Mouse (Mus musculus) right cerebral cortex, postnatal 36 days (tissue): ENCODE measurements at regions not wholly inside any gene's neighbourhood (a gene's known extent, or its start where the extent isn't known, plus 50 kb on each side); places are given as distances from the start of the nearest gene placed in this dataset.

ENCODE experiments used
- DNase-seq, 2 experiments: peaks; one replicate each; pipeline ENCODE4 v3.0.0; 2022; ENCODE audit warnings: low spot score in 2 of 2, mixed read lengths in 1 of 2

DNA sequence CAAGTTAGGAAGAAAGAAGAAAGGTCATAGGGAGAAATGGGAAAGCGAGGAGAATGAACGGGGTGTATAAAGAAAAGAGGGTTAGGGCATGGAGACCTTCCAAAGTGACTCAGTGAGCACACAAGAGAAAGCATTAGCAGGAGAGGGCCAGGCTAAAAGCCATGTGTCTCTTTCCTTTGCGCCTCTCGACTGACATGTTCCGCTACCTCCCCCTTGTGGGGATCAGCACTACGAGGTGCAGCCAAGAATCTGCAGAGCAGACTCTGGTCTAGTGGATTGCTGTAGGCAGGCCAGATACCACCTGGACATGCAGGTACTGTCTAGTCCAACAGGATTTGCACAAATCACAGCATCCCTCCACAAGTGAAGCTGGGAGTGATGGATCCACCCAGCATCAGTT, 54.0 kb downstream of the Kcna5 start:
- DNase-seq, result no peak

DNA sequence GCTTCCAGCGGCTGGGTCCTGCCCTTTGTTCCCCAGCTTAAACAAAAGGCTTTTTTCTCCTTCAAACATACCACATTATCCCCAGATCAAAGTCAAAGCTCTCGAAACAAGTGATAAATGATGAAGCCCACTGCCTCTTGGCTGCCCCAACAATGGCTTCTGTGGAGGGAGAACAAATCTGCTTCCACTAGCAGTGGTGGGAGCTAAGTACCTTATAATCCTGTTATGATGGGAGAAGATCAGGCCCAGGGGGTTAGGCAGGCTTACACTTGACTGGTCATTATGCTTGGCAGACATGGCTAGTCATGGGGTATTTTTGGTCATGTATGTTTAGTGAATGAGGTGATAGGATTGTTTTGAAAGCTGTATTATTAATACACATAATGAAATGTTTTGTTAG, 57.7 kb downstream of the Kcna5 start:
- no peak for DNase-seq

DNA sequence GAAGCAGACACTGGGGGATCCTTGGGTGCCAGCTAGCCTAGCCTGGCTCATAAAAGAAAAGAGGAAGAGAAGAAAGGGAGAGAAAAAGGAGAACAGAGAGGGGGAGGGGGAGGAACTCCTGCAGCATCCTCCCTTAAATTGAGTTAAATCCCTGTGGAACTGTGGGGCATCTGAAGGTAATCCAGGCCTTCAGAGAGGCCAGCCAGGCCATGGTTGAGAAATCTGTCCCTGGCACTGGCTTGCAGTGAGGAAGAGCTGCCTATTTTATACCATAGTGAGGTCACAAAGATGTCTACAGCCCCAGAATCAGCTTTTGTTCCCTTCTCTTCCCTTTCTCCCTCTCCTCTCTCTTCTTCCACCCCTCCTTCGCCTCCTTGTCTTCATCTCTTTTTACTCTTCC, 58.5 kb downstream of the Kcna5 start:
- no peak for DNase-seq

DNA sequence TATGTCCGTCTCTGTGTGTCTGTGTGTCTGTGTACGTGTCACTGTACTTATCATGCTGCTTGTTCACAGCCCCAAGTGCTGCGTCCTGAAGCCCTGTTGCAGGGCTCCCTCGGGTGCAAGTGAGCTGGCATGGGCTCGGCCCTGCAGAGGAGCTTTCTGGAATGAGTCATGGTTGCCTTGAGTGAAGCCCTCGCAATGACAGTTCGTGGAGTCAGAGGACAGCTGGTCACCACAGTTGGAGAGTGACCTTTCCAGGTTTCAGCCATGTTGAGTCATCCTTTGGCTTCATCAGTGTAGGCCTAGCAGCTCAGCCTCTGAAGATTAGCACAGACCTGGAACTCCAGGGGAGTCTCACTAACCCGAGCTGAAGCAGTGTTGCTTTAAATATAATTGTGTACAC, 59.7 kb downstream of the Kcna5 start:
- DNase-seq, result no peak

DNA sequence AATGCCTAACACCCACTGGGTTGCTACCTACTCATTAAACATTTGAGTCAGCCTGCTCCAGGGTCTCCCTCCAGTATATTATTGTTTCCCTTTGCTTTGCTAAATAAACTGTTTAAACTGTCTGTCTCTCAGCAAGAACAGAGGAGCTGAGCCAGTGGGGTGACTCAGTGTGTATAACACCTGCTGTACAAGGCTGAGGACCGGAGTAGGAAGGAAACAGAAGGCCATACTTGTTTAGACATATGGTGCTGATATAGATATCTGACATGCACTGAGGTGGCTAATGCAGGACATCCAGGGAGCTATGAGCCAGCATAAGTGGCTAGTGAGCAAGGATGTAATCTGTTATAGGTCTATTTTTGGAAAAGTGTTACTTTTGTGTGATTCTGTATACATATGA, 81.5 kb downstream of the Kcna5 start:
- no peak for DNase-seq

DNA sequence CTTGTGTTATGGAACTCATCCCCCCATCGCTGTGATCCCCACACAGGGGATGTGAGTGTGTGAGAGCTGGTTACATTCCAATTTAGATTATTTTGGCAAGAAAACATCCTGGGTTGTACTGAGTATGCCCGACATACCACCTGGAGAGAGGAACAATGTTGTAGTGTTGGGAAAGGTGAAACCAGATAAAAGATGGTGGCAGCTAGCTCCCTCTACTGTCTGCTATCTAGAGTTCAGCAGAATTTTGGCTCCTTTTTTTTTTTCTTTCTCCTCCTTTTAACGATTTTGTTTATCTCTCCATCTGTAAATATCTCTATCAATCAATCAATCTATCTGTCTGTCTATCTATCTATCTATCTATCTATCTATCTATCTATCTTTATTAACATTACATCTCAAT, 89.7 kb downstream of the Kcna5 start:
- DNase-seq, result no peak

DNA sequence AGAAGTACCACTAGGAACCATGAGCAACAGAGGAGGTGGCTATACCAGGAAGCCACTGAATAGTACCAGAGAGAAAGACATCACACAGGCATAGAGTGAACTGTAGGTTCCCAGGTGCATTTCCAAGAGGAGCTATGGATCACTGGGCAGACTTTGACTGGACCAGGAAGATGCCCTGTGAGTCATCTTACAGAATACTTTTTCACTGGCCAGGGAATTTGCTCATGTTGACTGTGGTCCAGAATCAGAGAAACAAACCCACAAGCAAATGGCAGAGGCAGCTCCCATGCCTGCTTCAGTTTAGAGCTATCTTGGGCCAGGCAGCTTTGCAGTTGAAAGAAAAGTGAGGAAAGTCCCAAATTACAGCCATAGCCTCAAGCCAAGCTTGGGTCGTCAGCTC, 95.0 kb downstream of the Kcna5 start:
- DNase-seq, result no peak

DNA sequence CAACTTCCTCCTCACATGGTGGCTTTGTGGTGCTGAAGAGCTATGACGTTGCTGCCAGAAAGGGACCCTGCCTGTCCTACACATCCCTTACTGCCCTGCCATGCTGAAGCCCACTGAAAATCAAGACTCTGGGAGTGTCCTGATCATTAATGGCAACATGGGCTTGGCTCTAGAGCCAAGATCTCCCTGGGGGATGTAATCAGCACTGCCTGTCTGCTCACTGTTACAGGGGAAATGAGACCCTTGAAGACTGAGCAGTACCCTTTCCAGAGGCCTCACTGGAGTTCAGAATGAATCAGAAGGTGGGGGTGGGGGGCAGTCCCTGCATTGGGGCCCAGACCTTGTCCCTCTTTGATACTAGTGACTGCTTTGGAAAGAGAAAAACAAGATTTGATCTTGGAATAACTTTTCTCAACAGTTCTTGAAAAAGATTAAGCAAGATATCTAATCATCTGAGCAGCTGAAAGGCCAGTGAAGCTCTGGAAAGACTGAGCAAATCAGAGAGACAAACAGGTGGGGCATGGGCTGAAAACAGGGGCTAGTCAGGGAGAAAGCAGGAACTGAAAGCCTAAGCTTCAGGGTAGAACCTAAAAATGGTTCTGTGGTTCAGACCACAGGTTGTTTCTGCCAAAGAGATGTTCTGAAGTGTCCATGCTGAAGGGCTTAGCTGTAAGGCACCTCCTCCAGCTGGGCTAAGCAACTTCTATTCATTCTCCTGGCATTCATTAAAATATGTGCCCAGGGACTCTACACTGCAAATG, 97.1 kb downstream of the Kcna5 start:
- DNase-seq, result no peak

DNA sequence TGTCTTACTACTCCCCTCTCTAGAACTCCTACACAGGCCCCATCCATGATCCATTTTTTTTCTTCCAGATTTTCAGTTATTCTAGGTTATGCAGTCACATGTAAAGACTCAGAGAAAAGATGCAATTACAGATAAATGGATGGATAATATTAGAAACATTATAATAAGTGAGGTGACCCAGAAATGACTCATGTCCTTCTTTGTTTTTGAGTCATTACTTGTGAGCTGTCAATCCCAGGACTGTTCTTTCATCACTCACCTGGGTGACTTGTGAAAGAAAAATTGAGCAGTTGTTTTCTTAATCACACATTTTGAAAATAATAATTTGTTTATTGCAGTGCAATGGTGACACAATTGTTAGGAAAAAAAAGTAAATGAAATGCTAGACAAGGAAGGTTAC, 108.0 kb downstream of the Kcna5 start:
- no peak for DNase-seq

DNA sequence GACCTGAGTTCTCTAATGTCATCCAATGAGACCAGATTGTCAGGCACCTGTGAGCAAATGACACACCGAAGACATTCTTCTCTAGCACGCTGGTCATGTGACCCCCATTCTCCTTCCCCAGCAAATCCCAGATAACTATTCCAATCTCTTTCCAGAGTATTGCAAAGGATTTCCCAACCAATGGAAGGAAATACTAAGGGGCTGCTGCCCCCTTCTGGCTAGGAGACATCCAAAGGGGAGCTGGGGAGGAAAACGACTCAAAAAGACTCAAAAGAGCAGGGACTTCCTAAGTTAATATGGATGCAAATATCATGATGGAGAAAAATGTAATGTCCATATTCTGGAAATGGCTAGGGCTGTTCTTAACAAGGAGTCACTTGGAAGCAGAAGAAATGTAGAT, 129.5 kb downstream of the Kcna5 start:
- DNase-seq, result no peak

DNA sequence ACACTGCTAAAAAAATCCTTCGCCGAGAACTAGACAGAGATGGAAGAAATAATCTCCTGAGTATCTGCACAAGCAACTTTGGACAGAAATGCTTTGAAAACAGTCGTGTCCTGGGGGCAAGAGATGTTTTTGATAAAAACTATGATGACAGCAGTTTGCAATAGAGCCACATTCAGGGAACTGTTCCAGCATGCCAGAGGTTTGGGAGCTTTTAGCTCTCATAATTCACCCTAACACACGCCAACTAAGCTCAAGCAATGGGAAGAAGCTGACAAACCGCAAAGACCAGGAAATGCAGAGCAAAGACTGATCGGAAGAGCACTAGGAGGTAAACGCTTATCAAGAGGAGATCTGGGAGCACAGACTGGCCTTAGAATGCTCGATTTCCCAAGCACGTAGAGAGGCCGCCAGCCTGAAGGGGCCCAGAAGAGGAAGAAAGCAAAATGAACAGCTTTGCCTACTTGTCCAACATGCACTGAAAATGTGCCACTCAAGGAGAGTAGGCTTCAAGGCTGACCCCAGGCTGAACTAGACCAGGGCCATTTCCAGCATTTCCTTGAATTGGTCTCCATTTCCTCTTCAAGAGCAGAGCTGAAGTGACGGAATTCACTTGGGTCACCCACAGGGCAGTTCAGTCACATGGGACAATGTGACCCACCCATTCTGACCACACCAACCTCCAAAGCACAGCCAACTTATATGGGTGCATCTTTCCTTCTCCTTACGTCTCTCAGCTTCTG, 130.7 kb downstream of the Kcna5 start:
- no peak for DNase-seq

DNA sequence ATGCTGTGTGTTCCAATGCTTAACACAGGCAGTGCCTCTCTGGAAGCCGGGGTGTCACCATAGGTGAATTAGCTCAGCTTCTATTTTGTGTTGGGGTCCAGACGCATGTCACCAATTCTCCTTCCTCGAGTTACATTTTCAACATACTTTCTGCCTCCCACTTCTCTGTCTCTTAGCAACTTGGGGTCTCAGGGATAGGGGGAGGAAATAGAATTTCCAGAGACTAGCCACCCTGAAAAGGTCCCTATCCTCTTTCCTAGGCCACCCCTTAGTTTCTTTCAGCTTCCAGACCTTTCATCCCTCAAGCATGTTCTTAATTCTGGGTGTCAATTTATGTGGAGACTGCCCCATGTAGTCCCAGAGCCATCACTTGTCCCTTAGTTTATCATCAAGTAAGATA, 135.6 kb downstream of the Kcna5 start:
- no peak for DNase-seq

DNA sequence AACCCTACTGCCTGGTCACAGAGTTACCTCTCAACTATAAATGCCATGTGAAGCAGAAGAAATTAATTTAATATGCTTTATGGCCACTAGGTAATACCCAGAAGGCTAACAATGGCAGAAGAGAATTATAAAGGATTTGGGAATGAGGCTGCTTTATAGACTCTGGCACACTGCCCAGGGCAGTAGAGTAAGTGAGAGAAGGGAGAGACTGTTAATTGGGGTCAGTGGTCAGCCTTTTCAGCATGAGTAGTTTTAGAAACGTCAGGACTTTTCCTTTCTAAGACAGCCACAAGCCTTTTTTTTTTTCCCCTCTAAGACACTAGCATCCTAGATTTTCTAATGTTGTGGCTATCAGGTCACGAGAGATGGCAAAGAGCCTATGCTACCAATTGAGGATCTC, 136.6 kb downstream of the Kcna5 start:
- DNase-seq, result no peak

DNA sequence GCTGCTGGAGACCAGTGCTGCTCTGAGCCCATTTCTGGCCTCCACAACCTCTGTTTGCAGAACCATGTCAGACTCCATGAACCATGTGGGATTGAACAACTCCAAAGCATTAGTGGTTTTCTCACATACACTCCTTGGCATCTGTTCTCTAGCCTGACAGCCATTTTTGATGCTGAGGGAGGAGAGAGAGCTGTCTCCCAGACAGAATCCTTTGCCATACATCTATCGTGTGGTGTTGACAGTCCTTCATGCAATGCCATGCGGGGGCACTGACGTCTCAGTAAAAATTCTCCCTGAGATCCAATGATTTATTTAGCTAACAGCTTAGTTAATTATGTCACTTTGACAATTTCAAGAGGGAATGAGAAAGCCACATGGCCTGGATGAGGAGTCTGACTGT, 140.2 kb downstream of the Kcna5 start:
- DNase-seq, result no peak

DNA sequence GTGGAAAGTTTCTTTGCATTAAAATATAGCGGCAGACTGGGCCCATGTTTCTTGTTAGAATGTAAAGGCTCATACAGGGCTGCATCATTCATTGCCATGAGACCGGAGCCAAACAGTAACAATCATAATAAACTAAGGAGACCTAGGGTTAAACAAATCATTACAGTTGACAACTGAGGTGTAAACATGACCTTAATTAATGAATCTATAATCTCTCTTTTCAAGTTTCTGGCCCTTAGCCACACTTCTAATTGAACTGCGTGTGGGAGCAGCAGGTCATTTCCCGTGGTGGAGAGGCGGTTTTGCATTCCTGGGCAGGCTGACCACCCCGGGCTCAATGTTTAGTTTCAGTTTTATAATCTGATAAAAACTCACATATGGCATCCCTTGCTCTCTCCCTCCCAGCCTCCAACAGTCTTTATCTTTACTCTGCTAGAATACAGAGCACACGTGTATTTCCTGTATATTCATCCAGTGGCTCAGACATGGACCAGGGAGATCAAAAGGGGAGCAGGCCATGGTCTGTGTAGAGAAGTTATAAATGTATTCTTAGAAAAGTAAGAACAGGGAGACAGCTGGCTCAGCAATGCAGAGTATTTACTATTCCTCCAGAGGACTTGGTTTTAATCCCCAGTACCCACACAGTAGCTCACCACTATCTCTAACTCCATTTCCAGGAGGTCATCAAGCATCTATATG, 141.0 kb downstream of the Kcna5 start:
- DNase-seq, result no peak

DNA sequence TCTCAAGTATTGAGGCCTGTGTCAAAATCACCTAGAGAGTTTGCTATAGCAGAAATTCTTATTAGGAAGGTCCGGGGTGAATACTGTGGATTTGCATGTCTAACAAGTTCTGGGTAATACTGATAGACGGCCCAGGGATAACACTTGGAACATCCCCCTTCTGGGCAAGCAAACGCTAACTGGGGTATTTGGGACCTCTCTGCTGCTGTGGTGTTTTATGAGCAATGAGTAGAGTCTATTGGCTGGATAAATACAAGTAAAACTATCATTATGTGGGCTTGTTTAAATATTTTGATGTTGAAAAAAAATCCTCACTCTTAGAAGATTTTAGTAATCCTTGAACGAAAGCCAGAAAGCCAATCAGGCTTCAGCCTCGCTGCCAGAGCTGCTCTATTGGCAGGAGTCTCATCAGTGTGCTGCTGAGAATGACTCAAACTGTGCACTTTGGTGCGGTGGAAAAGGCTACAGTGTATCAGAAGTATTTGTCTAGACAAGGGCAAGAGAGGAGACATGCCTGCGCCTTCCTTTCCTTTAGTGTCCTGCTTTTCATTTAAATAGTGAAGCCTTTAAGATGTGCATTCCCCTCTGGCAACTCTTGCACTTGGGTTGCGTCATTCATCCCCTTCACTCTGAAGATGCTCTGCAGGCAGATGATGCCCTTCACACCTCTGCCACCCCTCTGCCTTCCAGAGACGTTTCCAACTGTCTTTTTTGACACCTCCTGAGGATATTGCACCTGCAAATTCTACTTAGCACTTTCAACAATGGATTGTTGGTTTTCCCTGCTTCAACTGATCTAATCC, 150.8 kb downstream of the Kcna5 start:
- DNase-seq, result no peak

DNA sequence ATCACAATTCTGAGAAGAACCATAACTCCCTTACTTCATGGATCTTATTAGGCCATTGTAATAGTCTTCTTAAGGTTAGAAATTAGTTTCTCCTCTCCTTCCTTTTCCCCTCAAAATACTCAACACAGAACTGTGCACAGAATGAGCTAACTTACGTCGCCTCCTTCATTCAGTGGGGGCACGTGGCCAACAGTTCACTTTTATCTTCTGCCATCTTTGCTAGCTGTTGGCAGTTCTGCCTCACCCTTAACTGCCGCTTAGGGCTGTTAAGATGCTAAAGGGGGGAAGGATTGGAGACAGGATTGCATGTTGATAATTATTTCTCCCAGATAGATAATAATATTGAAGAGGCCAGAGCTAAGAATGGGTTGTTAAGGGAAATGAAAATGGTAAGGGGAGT, 158.0 kb downstream of the Kcna5 start:
- no peak for DNase-seq

DNA sequence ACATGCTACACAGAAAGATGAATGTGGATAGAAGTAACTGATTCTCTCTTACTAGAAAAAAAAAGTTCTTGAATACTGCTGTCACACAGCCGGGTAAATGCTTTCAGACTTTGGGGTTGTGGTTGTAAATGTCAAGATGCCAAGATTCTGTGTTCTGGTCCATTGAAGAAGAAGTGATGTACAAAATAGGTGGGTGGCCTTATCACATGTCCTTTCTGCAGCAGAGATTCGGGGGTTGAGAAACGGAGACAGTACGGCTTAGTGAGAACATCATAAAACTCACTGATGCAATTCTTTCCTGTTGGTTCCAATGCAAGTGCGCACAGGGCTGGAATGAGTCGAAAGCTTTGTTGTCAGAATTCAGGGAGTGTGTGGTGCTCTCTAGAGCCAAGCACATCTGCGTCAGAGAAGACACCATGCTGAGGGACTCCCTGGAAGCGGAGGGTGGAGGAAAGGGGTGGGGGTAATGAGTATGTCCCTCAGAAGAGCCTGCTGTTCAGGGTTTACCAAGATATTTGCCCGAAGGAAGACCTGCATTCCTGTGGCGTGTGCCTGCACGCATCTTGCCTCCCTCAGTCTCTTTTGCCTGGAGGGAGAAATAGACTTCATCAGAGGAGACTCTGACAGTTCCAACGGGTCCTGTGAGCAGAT, 160.1 kb downstream of the Kcna5 start:
- no peak for DNase-seq

DNA sequence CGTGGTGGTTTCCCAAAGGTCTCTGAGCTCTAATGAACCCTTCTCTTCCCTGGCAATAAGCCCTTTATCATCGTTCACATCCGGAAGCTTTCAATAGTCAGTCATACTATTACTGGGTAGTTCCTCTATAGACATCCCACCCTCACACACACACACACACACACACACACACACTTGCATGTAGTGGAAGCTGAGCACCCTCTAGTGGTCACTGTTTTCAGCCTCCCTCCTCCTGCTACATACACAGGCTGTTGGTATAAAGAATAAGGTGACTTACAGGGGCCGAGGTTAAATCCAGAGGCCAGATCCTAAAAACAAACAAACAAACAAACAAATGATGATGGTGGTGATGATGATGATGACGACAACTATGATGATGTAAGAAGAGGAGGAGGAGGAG, 163.2 kb downstream of the Kcna5 start:
- peak in 1 of 2 experiments; percentile 2 for DNase-seq

DNA sequence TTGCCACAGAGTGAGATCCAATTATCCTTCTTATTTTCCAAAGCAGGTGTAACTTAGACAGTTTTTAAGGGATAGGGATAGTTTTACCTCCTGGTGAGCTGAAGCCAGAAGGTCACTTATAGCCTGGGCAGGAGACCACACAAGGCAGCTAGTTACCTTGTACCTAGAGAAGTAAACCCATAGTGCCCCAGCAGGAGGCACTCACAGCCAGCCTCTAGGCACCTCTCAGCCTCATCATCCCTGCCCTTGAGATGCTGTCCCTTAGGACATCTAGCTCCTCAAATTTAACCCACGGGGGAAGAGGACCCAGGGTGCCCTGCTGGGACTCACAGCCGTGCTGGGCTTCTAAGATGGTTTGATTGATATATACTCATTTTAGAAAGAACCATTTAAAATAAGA, 163.7 kb downstream of the Kcna5 start:
- DNase-seq, result no peak

DNA sequence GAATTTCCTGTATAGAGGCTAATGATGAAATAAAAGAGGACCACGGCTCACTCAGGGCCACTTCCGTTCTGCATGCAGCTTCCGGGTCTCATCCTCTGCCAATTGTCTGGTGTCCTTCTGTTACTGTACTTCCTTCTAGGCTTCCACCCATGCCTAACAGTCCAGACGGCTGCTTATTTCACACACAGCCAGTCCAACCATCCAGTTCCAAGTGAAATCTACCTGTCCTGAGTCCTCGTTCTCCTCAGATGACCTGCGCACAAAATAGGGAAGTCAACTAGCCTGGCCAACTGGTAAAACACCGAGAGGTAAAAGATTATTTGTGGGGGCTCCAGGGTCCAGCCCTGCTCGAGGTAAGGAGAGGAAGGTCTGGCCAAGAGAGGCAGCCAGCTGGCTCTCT, 169.7 kb downstream of the Kcna5 start:
- DNase-seq, result no peak

DNA sequence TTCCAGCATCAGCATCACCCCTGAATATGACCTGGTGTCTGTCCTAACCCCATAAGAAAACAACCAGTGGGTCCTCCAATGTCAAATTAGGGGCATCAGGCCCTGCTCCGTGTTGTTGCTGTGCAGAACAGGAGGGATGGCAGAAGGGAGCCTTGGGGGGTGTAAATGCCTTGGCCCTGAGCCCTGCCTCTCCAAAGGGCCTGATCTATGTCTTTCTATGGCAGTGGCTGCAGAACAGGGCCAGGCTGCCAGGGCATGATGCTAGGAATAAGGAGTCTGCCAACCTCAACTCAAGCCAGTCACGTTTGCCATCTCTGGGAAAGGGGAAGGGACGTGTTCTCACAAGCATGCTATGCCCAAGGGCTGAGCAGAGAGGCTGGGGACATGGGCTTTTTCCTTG, 172.9 kb downstream of the Kcna5 start:
- no peak for DNase-seq
